Mouse (Mus musculus) kidney, adult 2 months (tissue): ENCODE results near the gene Fcna.

Experiments
- CTCF ChIP-seq: fragments of 200-500 bp; conservative IDR thresholded peaks from 2 replicates; pipeline ENCODE4 v1.5.1; 2011; ENCODE audit warnings: low read depth, mild to moderate bottlenecking, control low read depth, low read length, moderate library complexity, mixed read lengths; ENCODE audit not compliant: insufficient read depth, insufficient read length
- POLR2A ChIP-seq: fragments of 200-500 bp; IDR thresholded peaks from one replicate; pipeline ENCODE4 v1.6.1; 2011; ENCODE audit warnings: low read depth, low read length, control low read depth

DNA sequence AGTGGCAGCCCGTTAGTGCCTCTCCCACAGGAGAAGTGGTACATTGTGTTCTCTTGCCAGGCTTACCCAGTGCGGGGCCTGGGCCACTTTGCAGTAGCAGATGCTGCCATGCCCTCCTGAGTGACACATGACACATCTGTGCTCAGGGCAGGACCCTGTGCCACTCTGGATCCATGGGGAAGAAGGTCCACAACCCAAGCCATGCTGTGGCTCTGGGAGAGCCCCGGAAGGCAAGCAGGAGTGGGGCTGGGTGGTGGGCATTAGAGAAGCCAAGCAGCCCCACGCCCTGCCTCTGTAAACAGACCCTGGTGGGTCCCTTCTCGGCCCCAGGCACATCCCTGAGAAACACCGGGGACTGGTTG is 44.7 kb downstream of the Fcna start:
- TF ChIP-seq CTCF: no peak
- TF ChIP-seq POLR2A: no peak
